Mouse (Mus musculus): Measurements from ENCODE around the gene Fbxl7.

DNA sequence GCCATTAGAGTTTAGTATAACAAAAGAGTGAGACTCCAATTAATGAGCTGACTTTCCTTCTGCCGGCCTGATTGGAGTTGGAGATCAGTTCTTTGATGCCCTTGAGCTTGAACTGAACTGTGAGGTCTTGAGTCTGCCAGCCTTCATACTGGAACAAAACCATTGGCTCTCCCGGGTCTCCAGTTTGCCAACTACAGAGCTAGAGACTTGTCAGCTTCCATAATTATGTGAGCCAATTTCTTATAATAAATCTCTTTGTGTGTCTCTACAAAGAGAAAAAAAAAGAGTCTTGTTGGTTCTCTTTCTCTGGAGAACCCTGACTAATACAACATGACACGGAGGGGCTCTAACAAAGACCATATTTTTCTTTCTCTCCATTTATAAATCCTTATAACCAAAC, 58.2 kb downstream of the Fbxl7 start:
- no peak for TF ChIP-seq HCFC1 (IDR thresholded peaks at IDR 0.05; ENCODE audit: low read depth, low read length)
- no peak for TF ChIP-seq MAFK (IDR thresholded peaks at IDR 0.05; ENCODE audit: insufficient replicate concordance, low read length)
- no peak for TF ChIP-seq POLR2A (IDR thresholded peaks at IDR 0.05; ENCODE audit: low read depth, low read length)
- TF ChIP-seq BHLHE40 (IDR thresholded peaks at IDR 0.05; ENCODE audit: low read depth, low read length), result no peak
- TF ChIP-seq EP300 (IDR thresholded peaks at IDR 0.05; ENCODE audit: low read length), result no peak
- no peak for TF ChIP-seq ZC3H11A (IDR thresholded peaks at IDR 0.05; ENCODE audit: low read depth, low read length)
- TF ChIP-seq POLR2AphosphoS2 (IDR thresholded peaks at IDR 0.05; ENCODE audit: low read depth, low read length), result no peak
- no peak for TF ChIP-seq CHD2 (IDR thresholded peaks at IDR 0.05; ENCODE audit: low read length)
- no peak for TF ChIP-seq NELFE (IDR thresholded peaks at IDR 0.05; ENCODE audit: low read depth, low read length)

Measured in CH12.LX (cell line).